In genomic region chr1:195092220-195092720, GRCm38 (mm10) we compare ENCODE assay signal across 8 mouse cellular contexts. TPM values are rescaled to one million over a fixed set of nuclear protein-coding genes. Genes with fewer than 3 reads are reported as not detected.
A peak's percentile ranks its signal among the peaks of the same experiment; 100 is the strongest.
DNase-seq lines count a peak whose midpoint lies in the region; ATAC-seq and TF ChIP-seq lines count a peak whose summit lies in the region.

Gene Cd46 (minus strand): TSS chr1:195092249.

- peak; percentile 10 for DNase-seq in right cerebral cortex, postnatal 14 days
- DNase-seq in right cerebral cortex, postnatal 25 days: no peak
- peak; percentile 93 for DNase-seq in embryo, embryonic 10 days (ENCODE audit: low spot score)
- DNase-seq in gonadal fat pad, adult 2 months (ENCODE audit: low read depth): peak; percentile 33
- peak; percentile 90 for DNase-seq in liver, adult 2 months (ENCODE audit: extremely low read depth, low read depth, low spot score)
- peak; percentile 88 for DNase-seq in stomach, postnatal 0 days (ENCODE audit: low spot score)

- H3K27ac ChIP-seq in intestine, embryonic 15.5 days: peak within 1 kb of the TSS; percentile 46; the same call in 1 of the 2 replicates
- H3K27ac ChIP-seq in liver, adult 2 months (replicated peaks; ENCODE audit: insufficient read depth, low read depth, low read length): peak within 1 kb of the TSS; percentile 85
- H3K27ac ChIP-seq in stomach, postnatal 0 days (replicated peaks): peak within 1 kb of the TSS; percentile 56

- no peaks in the 10 kb centered on the region for H3K36me3 ChIP-seq in intestine, embryonic 15.5 days
- no peaks in the 10 kb centered on the region for H3K36me3 ChIP-seq in liver, adult 2 months (ENCODE audit: control insufficient read depth, insufficient read depth, low read length)
- H3K36me3 ChIP-seq in stomach, postnatal 0 days (ENCODE audit: control insufficient read depth, insufficient read depth, low read length): no peaks in the 10 kb centered on the region

- 2% methylated on average over 14 of the region's 14 CpGs for WGBS in intestine, embryonic 15.5 days
- 2% methylated on average over 14 of the region's 14 CpGs for WGBS in liver, adult 2 months
- 7% methylated on average over 14 of the region's 14 CpGs for WGBS in stomach, postnatal 0 days

- TF ChIP-seq CTCF in liver, adult 2 months (IDR thresholded peaks at IDR 0.05; ENCODE audit: low read depth, low read length): no peak
- no peak for TF ChIP-seq CTCF in stomach, postnatal 0 days (IDR thresholded peaks at IDR 0.05; ENCODE audit: low read depth)

- no peak for TF ChIP-seq POLR2A in liver, adult 2 months (IDR thresholded peaks at IDR 0.05; ENCODE audit: extremely low read depth, insufficient read depth, low read length)

- H3K27me3 ChIP-seq in intestine, embryonic 15.5 days (replicated peaks): no peaks in the 10 kb centered on the region
- H3K27me3 ChIP-seq in liver, adult 2 months (ENCODE audit: control insufficient read depth, insufficient read depth, low read length): no peaks in the 10 kb centered on the region
- no peaks in the 10 kb centered on the region for H3K27me3 ChIP-seq in stomach, postnatal 0 days (ENCODE audit: control insufficient read depth, insufficient read depth, low read length)

- no peaks in the 10 kb centered on the region for H3K79me2 ChIP-seq in liver, adult 2 months (ENCODE audit: control insufficient read depth, insufficient read depth, low read length)

- no peak for TF ChIP-seq EP300 in stomach, postnatal 0 days (optimal IDR thresholded peaks at IDR 0.05)

- peak; percentile 99 for ATAC-seq in intestine, embryonic 15.5 days
- ATAC-seq in monocyte, adult 5-6 weeks (replicated peaks; ENCODE audit: insufficient number of reproducible peaks, low FRiP score, low TSS enrichment, poor library complexity, severe bottlenecking): peak; percentile 93
- peak; percentile 99 for ATAC-seq in stomach, postnatal 0 days (ENCODE audit: low FRiP score, low TSS enrichment)

- H3K9ac ChIP-seq in intestine, embryonic 15.5 days: peak within 1 kb of the TSS; percentile 38
- peak within 1 kb of the TSS; percentile 77 for H3K9ac ChIP-seq in liver, adult 2 months (ENCODE audit: low read depth, low read length)
- peak within 1 kb of the TSS; percentile 56 for H3K9ac ChIP-seq in stomach, postnatal 0 days (ENCODE audit: low read length)

- peak within 1 kb of the TSS; percentile 68 for H3K4me2 ChIP-seq in intestine, embryonic 15.5 days (replicated peaks)
- H3K4me2 ChIP-seq in stomach, postnatal 0 days (replicated peaks; ENCODE audit: low read depth): peak within 1 kb of the TSS; percentile 50

- no peaks in the 10 kb centered on the region for H3K9me3 ChIP-seq in intestine, embryonic 15.5 days
- H3K9me3 ChIP-seq in stomach, postnatal 0 days (ENCODE audit: control insufficient read depth, low read length): no peaks in the 10 kb centered on the region

- H3K4me3 ChIP-seq in intestine, embryonic 15.5 days (replicated peaks): peak within 1 kb of the TSS; percentile 43
- H3K4me3 ChIP-seq in liver, adult 2 months (ENCODE audit: insufficient read depth, low read depth, low read length): peak within 1 kb of the TSS; percentile 61
- peak within 1 kb of the TSS; percentile 38 for H3K4me3 ChIP-seq in stomach, postnatal 0 days (ENCODE audit: low read depth, low read length)

- H3K4me1 ChIP-seq in intestine, embryonic 15.5 days (replicated peaks): 0 out of 2 replicates have a peak, but pooled peaks cover 2% of the 10 kb centered on the region
- peaks cover 4% of the 10 kb centered on the region for H3K4me1 ChIP-seq in liver, adult 2 months (ENCODE audit: control insufficient read depth, insufficient read depth, low read length)
- H3K4me1 ChIP-seq in stomach, postnatal 0 days (replicated peaks; ENCODE audit: control insufficient read depth, insufficient read depth): no peaks in the 10 kb centered on the region

RNA-seq across cellular contexts. Expression of gene Cd46, which starts in this region (rescaled TPM):
- 1.0 and 1.1 TPM in 2 replicates for polyA plus RNA-seq in gonadal fat pad, adult 2 months (2012; rRNA removed)
- polyA plus RNA-seq in intestine, embryonic 15.5 days (2015; fragmentation: Nextera tagmentation; extraction: Ambion mirVana): 0.96 and 1.0 TPM in 2 replicates
- 1.0 and 1.1 TPM in 2 replicates for total RNA-seq in liver, adult 2 months (2014; rRNA removed)
- polyA plus RNA-seq in liver, adult 2 months (2012; rRNA removed): 0.14 and 0.20 TPM in 2 replicates
- total RNA-seq in monocyte, adult 5-6 weeks (2017): 1.9 to 5.1 TPM (median 4.5 TPM) in 3 replicates
- 0.46 and 0.70 TPM in 2 replicates for polyA plus RNA-seq in stomach, postnatal 0 days (2015; fragmentation: Nextera tagmentation; extraction: Ambion mirVana)

Comparison
In these comparisons a context has a peak if more than half of its experiments do, and no peak if none do; other contexts are left out.
1. Peak in DNase-seq, ATAC-seq, H3K4me3 ChIP-seq, H3K27ac ChIP-seq, H3K9ac ChIP-seq and H3K4me2 ChIP-seq in stomach, postnatal 0 days; RNA of the gene not detected or under 1 TPM.